Mouse (Mus musculus) hindbrain, embryonic 13.5 days (tissue): ENCODE measurements around the gene Anks1. TPM values are rescaled to one million over a fixed set of nuclear protein-coding genes. Genes with fewer than 3 reads are reported as not detected.

Experiments
- ATAC-seq: fragments of 200-750 bp; cut with Nextera tagmentation; 2 replicates; pipeline ENCODE4 v1.8.0; 2017; ENCODE audit warnings: moderate TSS enrichment; ENCODE audit not compliant: low FRiP score
- H3K27ac ChIP-seq: fragments of 300-500 bp; sonication (generic); 2 replicates; pipeline ENCODE4 v1.5.1; 2015; ENCODE audit warnings: inconsistent platforms, mild to moderate bottlenecking, moderate library complexity
- H3K27me3 ChIP-seq: fragments of 300-500 bp; sonication (generic); 2 replicates; pipeline ENCODE4 v1.6.1; 2015; ENCODE audit warnings: mild to moderate bottlenecking, inconsistent platforms
- H3K36me3 ChIP-seq: fragments of 300-500 bp; sonication (generic); 2 replicates; pipeline ENCODE4 v1.6.1; 2015; ENCODE audit warnings: mild to moderate bottlenecking, inconsistent platforms
- H3K4me1 ChIP-seq: fragments of 300-500 bp; sonication (generic); replicated peaks from 2 replicates; pipeline ENCODE4 v1.6.1; 2015; ENCODE audit warnings: inconsistent platforms
- H3K4me2 ChIP-seq: fragments of 300-500 bp; sonication (generic); 2 replicates; pipeline ENCODE4 v1.6.1; 2015; ENCODE audit warnings: inconsistent platforms, mild to moderate bottlenecking, moderate library complexity
- H3K4me3 ChIP-seq: fragments of 300-500 bp; sonication (generic); 2 replicates; pipeline ENCODE4 v1.5.1; 2015; ENCODE audit warnings: mild to moderate bottlenecking, inconsistent platforms
- H3K9ac ChIP-seq: fragments of 300-500 bp; sonication (generic); 2 replicates; pipeline ENCODE4 v1.6.1; 2015; ENCODE audit warnings: mild to moderate bottlenecking, inconsistent platforms
- H3K9me3 ChIP-seq: fragments of 300-500 bp; sonication (generic); 2 replicates; pipeline ENCODE4 v1.6.1; 2016; ENCODE audit warnings: inconsistent platforms
- WGBS: fragments of 180-500 bp; shearing (Covaris S2); methylation state at CpG from one replicate; pipeline ENCODE4 v1.1.7; 2015; 5-methylcytosine and 5-hydroxymethylcytosine counted together
- polyA plus RNA-seq: library from polyadenylated mRNA; unstranded; fragments of >200 nt; fragmentation: Nextera tagmentation; extraction: Ambion mirVana; gene quantifications from 2 replicates; pipeline ENCODE4 v1.2.1, GENCODE M21; 2015

Anks1 gene
- polyA plus RNA-seq, 1 experiment from 2014 or later, result 58.6 TPM

GRCm38 (mm10) chr17:27909622-27910500, 755 bp downstream of the Anks1 start, which contains the start of gene Taf11:
Taf11 (minus strand) TSS chr17:27909844.
- H3K27me3 ChIP-seq, result no peaks in the 10 kb centered on the region
- H3K27ac ChIP-seq, result peak within 1 kb of the TSS; percentile 93
- H3K36me3 ChIP-seq, result peaks cover 12% of the 10 kb centered on the region
- peak within 1 kb of the TSS; percentile 87 for H3K4me2 ChIP-seq
- WGBS, result 2% methylated on average over 53 of the region's 53 CpGs
- peak; percentile 68 for ATAC-seq
- H3K4me1 ChIP-seq, result peaks cover 56% of the 10 kb centered on the region
- peak within 1 kb of the TSS; percentile 96 for H3K4me3 ChIP-seq
- no peaks in the 10 kb centered on the region for H3K9me3 ChIP-seq
- peak within 1 kb of the TSS; percentile 93 for H3K9ac ChIP-seq

GRCm38 (mm10) chr17:27911371-27911770, 2.3 kb downstream of the Anks1 start:
- no peak overlapping the region for H3K4me3 ChIP-seq
- 0 out of 2 replicates have a peak overlapping the region, but pooled peaks have one; percentile 93 for H3K9ac ChIP-seq
- 88% methylated on average over 7 of the region's 7 CpGs for WGBS
- H3K36me3 ChIP-seq, result peaks cover 7% of the 10 kb centered on the region; the same call in 1 of the 2 replicates
- no peak overlapping the region for H3K27ac ChIP-seq
- no peaks in the 10 kb centered on the region for H3K27me3 ChIP-seq
- H3K9me3 ChIP-seq, result no peaks in the 10 kb centered on the region
- ATAC-seq, result no peak
- peak overlapping the region; percentile 87 for H3K4me2 ChIP-seq
- H3K4me1 ChIP-seq, result peaks cover 44% of the 10 kb centered on the region

- Histone ChIP-seq H3K4me3 (no peak overlapping the region), H3K9ac (no peak overlapping the region), H3K9me3 (no peaks in the 10 kb centered on the region), H3K36me3 (peaks cover 7% of the 10 kb centered on the region; the same call in 1 of the 2 replicates), H3K27ac (no peak overlapping the region), H3K27me3 (no peaks in the 10 kb centered on the region), H3K4me2 (no peak overlapping the region), H3K4me1 (peaks cover 25% of the 10 kb centered on the region)
- 95% methylated on average over 4 of the region's 4 CpGs for WGBS
- ATAC-seq, result no peak
Observed at GRCm38 (mm10) chr17:27914742-27915141, 5.6 kb downstream of the Anks1 start.

GRCm38 (mm10) chr17:27916366-27916765, 7.3 kb downstream of the Anks1 start:
- H3K4me3 ChIP-seq, result no peak overlapping the region
- whole genome bisulfite sequencing, result 85% methylated on average over 4 of the region's 4 CpGs
- no peak for ATAC-seq

GRCm38 (mm10) chr17:27920676-27921075, 11.6 kb downstream of the Anks1 start:
- Histone ChIP-seq H3K4me1 (peaks cover 20% of the 10 kb centered on the region), H3K36me3 (no peaks in the 10 kb centered on the region), H3K4me3 (no peak overlapping the region), H3K4me2 (no peak overlapping the region), H3K27ac (no peak overlapping the region), H3K9me3 (no peaks in the 10 kb centered on the region), H3K27me3 (no peaks in the 10 kb centered on the region), H3K9ac (no peak overlapping the region)
- 76% methylated on average over 4 of the region's 4 CpGs for WGBS
- no peak for ATAC-seq

More at GRCm38 (mm10) chr17:27916366-27916765, 7.3 kb downstream of the Anks1 start:
- peaks cover 7% of the 10 kb centered on the region; the same call in 1 of the 2 replicates for H3K36me3 ChIP-seq
- no peaks in the 10 kb centered on the region for H3K27me3 ChIP-seq
- no peak overlapping the region for H3K9ac ChIP-seq
- no peak overlapping the region for H3K27ac ChIP-seq
- H3K4me1 ChIP-seq, result peaks cover 13% of the 10 kb centered on the region
- no peaks in the 10 kb centered on the region for H3K9me3 ChIP-seq
- H3K4me2 ChIP-seq, result no peak overlapping the region

GRCm38 (mm10) chr17:27922174-27922712, 13.1 kb downstream of the Anks1 start:
- H3K4me1 ChIP-seq, result peaks cover 20% of the 10 kb centered on the region
- H3K9me3 ChIP-seq, result no peaks in the 10 kb centered on the region
- no peak overlapping the region for H3K4me2 ChIP-seq
- H3K27me3 ChIP-seq, result no peaks in the 10 kb centered on the region
- peak overlapping the region; percentile 55; the same call in 1 of the 2 replicates for H3K27ac ChIP-seq
- H3K36me3 ChIP-seq, result no peaks in the 10 kb centered on the region
- WGBS, result 72% methylated on average over 11 of the region's 11 CpGs
- no peak overlapping the region for H3K4me3 ChIP-seq
- H3K9ac ChIP-seq, result peak overlapping the region; percentile 29
- no peak for ATAC-seq

GRCm38 (mm10) chr17:27925054-27925453, 15.9 kb downstream of the Anks1 start:
- no peak overlapping the region for H3K27ac ChIP-seq
- H3K36me3 ChIP-seq, result 0 out of 2 replicates have a peak, but pooled peaks cover 4% of the 10 kb centered on the region
- no peak overlapping the region for H3K4me2 ChIP-seq
- H3K4me1 ChIP-seq, result peaks cover 20% of the 10 kb centered on the region
- H3K9me3 ChIP-seq, result no peaks in the 10 kb centered on the region
- H3K4me3 ChIP-seq, result no peak overlapping the region
- no peaks in the 10 kb centered on the region for H3K27me3 ChIP-seq
- no peak for ATAC-seq
- 88% methylated on average over 4 of the region's 4 CpGs for WGBS
- H3K9ac ChIP-seq, result no peak overlapping the region

- H3K36me3 ChIP-seq, result 0 out of 2 replicates have a peak, but pooled peaks cover 4% of the 10 kb centered on the region
- ATAC-seq, result no peak
- H3K27ac ChIP-seq, result no peak overlapping the region
- 76% methylated on average over 7 of the region's 7 CpGs for WGBS
- no peak overlapping the region for H3K4me2 ChIP-seq
- no peaks in the 10 kb centered on the region for H3K27me3 ChIP-seq
- no peak overlapping the region for H3K9ac ChIP-seq
- H3K4me1 ChIP-seq, result peaks cover 20% of the 10 kb centered on the region
- no peak overlapping the region for H3K4me3 ChIP-seq
- no peaks in the 10 kb centered on the region for H3K9me3 ChIP-seq
Observed at GRCm38 (mm10) chr17:27925504-27925903, 16.4 kb downstream of the Anks1 start.

- no peaks in the 10 kb centered on the region for H3K9me3 ChIP-seq
- 94% methylated on average over 5 of the region's 5 CpGs for WGBS
- H3K9ac ChIP-seq, result no peak overlapping the region
- H3K4me1 ChIP-seq, result no peaks in the 10 kb centered on the region; the same call in 1 of the 2 replicates
- no peaks in the 10 kb centered on the region for H3K27me3 ChIP-seq
- no peak overlapping the region for H3K27ac ChIP-seq
- no peak for ATAC-seq
- H3K4me3 ChIP-seq, result no peak overlapping the region
- no peak overlapping the region for H3K4me2 ChIP-seq
- 0 out of 2 replicates have a peak, but pooled peaks cover 4% of the 10 kb centered on the region for H3K36me3 ChIP-seq
Observed at GRCm38 (mm10) chr17:27930291-27930690, 21.2 kb downstream of the Anks1 start.

- no peak overlapping the region for H3K4me3 ChIP-seq
- 0 out of 2 replicates have a peak, but pooled peaks cover 4% of the 10 kb centered on the region for H3K36me3 ChIP-seq
- no peaks in the 10 kb centered on the region for H3K9me3 ChIP-seq
- WGBS, result 91% methylated on average over 4 of the region's 4 CpGs
- no peak for ATAC-seq
- H3K4me1 ChIP-seq, result peaks cover 2% of the 10 kb centered on the region; the same call in 1 of the 2 replicates
- H3K4me2 ChIP-seq, result no peak overlapping the region
- H3K27ac ChIP-seq, result no peak overlapping the region
- H3K27me3 ChIP-seq, result no peaks in the 10 kb centered on the region
- no peak overlapping the region for H3K9ac ChIP-seq
Observed at GRCm38 (mm10) chr17:27931826-27932225, 22.7 kb downstream of the Anks1 start.

- WGBS, result 93% methylated on average over 10 of the region's 10 CpGs
- no peak for ATAC-seq
- Histone ChIP-seq H3K36me3 (no peaks in the 10 kb centered on the region), H3K27ac (no peak overlapping the region), H3K4me1 (peaks cover 25% of the 10 kb centered on the region), H3K9ac (no peak overlapping the region), H3K27me3 (no peaks in the 10 kb centered on the region), H3K9me3 (no peaks in the 10 kb centered on the region), H3K4me2 (no peak overlapping the region), H3K4me3 (no peak overlapping the region)
Observed at GRCm38 (mm10) chr17:27934136-27934910, 25.2 kb downstream of the Anks1 start.

- no peaks in the 10 kb centered on the region for H3K36me3 ChIP-seq
- ATAC-seq, result no peak
- no peak overlapping the region for H3K27ac ChIP-seq
- no peaks in the 10 kb centered on the region for H3K9me3 ChIP-seq
- H3K4me1 ChIP-seq, result peaks cover 28% of the 10 kb centered on the region
- WGBS, result 88% methylated on average over 3 of the region's 3 CpGs
- H3K9ac ChIP-seq, result no peak overlapping the region
- H3K4me2 ChIP-seq, result no peak overlapping the region
- no peaks in the 10 kb centered on the region for H3K27me3 ChIP-seq
- no peak overlapping the region for H3K4me3 ChIP-seq
Observed at GRCm38 (mm10) chr17:27935091-27935490, 26.0 kb downstream of the Anks1 start.
